Mouse (Mus musculus): ENCODE data around the gene Dnajc17.

DNA sequence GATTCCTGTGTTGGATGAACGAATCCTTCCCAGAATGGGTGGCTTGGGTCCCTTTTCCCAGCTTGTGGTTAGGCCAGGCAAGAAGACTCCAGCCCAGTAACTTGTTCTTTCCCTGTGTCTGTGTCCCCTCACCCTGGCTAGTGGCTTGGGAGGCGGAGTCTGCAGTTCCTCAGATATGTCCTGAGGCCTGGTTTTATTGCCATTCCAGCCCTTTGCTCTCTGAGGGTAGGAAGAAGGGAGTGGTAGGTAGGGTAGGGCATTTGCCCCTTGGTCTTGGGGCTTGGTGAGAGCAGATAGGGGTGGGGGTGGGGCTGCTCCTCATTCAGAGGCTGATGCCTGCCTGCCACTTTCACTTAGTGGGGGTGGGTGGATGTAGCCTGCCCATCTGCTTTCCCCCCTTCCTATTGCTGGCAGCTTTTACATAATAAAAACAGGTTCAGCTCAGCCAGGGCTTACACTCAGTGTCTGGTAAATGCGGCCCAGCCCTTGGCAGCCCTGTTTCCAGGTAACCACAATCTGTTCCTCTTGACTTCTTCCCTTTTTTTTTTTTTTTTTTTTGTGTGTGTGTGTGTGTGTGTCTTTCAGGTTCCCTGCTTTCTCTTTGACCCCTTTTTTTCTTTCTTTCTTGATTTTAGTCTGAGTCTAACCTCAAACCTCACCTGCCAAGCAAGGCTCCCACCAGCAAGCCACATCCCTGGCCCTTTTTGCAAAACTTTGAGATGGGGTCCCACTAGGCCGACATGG, 31.7 kb upstream of the Dnajc17 start:
- TF ChIP-seq CTCF (IDR thresholded peaks at IDR 0.05 in 2 of 3, conservative IDR thresholded peaks at IDR 0.05 in 1 of 3; ENCODE audit: control insufficient read depth in 1 of 3, insufficient read depth in 1 of 3, low read depth in 2 of 3, low read length in 3 of 3, poor library complexity in 1 of 3, severe bottlenecking in 1 of 3), result no peak
- TF ChIP-seq POLR2A (IDR thresholded peaks at IDR 0.05; ENCODE audit: control insufficient read depth in 1 of 2, insufficient read depth in 1 of 2, low read depth in 1 of 2, low read length in 2 of 2, poor library complexity in 1 of 2), result no peak
- no peak for TF ChIP-seq POLR2AphosphoS2 (IDR thresholded peaks at IDR 0.05; ENCODE audit: low read length)
- TF ChIP-seq MAX (IDR thresholded peaks at IDR 0.05; ENCODE audit: low read length), result no peak
- TF ChIP-seq ZNF384 (IDR thresholded peaks at IDR 0.05; ENCODE audit: low read depth, low read length), result peak; percentile 90
- no peak for TF ChIP-seq GATA1 (IDR thresholded peaks at IDR 0.05; ENCODE audit: low read depth, low read length)

Data from MEL (cell line).